Mouse (Mus musculus): ENCODE data around the gene Map4k5.

DNA sequence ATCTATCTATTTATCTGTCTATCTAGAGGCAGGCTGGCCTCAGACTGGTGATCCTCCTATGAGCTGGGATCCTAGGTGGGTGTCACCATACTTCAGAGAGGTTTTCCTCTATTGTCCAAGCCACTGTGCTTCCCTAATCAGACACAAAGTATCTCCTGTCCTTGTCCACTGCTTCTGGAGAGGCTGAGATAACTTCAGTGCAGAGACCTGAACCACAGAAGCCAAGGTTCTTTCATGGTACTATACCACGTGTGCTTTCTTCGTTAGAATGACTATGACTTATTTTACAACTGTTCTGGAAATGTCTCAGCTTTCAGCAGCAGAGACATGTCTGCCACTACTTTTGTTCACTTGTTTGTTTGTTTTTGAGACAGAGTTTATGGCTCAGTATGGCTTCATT is 124.2 kb downstream of the Map4k5 start:
- TF ChIP-seq POLR2A (IDR thresholded peaks at IDR 0.05; ENCODE audit: borderline replicate concordance, extremely low read depth, insufficient read depth, insufficient read length, poor library complexity, severe bottlenecking) (no peak), CTCF (IDR thresholded peaks at IDR 0.05; ENCODE audit: borderline replicate concordance, extremely low read depth, insufficient read depth, insufficient read length) (no peak)

All from brain, embryonic 14.5 days (tissue).